Mouse (Mus musculus): Measurements from ENCODE around the gene Coa6. TPM values are rescaled to one million over a fixed set of nuclear protein-coding genes. Genes with fewer than 3 reads are reported as not detected.

Coa6 gene
- total and polyA plus RNA-seq, 2 experiments from 2014 or later, result 11.2 to 45.1 TPM

- TF ChIP-seq CTCF (IDR thresholded peaks at IDR 0.05), result no peak
- ATAC-seq (ENCODE audit: low FRiP score) (no peak), DNase-seq (ENCODE audit: low spot score) (peak; percentile 23)
- 45% methylated on average over 4 of the region's 4 CpGs for WGBS
- Histone ChIP-seq H3K9ac (replicated peaks; ENCODE audit: low read length, poor library complexity, severe bottlenecking) (no peak overlapping the region), H3K4me2 (ENCODE audit: low read depth, low read length, poor library complexity, severe bottlenecking) (no peak overlapping the region), H3K9me3 (ENCODE audit: low read length) (no peaks in the 10 kb centered on the region), H3K4me1 (ENCODE audit: insufficient read depth, low read length) (no peaks in the 10 kb centered on the region), H3K4me3 (ENCODE audit: low read depth, low read length) (no peak overlapping the region), H3K36me3 (ENCODE audit: insufficient read depth, low read length) (no peaks in the 10 kb centered on the region), H3K27ac (ENCODE audit: low read depth, low read length) (peak overlapping the region; percentile 32; the same call in 1 of the 2 replicates), H3K27me3 (ENCODE audit: insufficient read depth, low read length) (no peaks in the 10 kb centered on the region)
Observed at GRCm38 (mm10) chr8:126405030-126405429, 17.3 kb upstream of the Coa6 start.

GRCm38 (mm10) chr8:126420834-126421233, 1.5 kb upstream of the Coa6 start:
- H3K27me3 ChIP-seq (ENCODE audit: insufficient read depth, low read length), result no peaks in the 10 kb centered on the region
- peaks cover 4% of the 10 kb centered on the region; the same call in 1 of the 2 replicates for H3K4me1 ChIP-seq (ENCODE audit: insufficient read depth, low read length)
- H3K27ac ChIP-seq (ENCODE audit: low read depth, low read length), result no peak overlapping the region
- H3K4me3 ChIP-seq (ENCODE audit: low read depth, low read length), result no peak overlapping the region
- ATAC-seq (ENCODE audit: low FRiP score), result no peak
- H3K9ac ChIP-seq (replicated peaks; ENCODE audit: low read length, poor library complexity, severe bottlenecking), result no peak overlapping the region
- no peak for DNase-seq (ENCODE audit: low spot score)
- no peak overlapping the region for H3K4me2 ChIP-seq (ENCODE audit: low read depth, low read length, poor library complexity, severe bottlenecking)
- no peaks in the 10 kb centered on the region for H3K9me3 ChIP-seq (ENCODE audit: low read length)
- peaks cover under 1% of the 10 kb centered on the region; the same call in 1 of the 2 replicates for H3K36me3 ChIP-seq (ENCODE audit: insufficient read depth, low read length)
- no peak for TF ChIP-seq CTCF (IDR thresholded peaks at IDR 0.05)
- 83% methylated on average over 3 of the region's 3 CpGs for WGBS

DNA sequence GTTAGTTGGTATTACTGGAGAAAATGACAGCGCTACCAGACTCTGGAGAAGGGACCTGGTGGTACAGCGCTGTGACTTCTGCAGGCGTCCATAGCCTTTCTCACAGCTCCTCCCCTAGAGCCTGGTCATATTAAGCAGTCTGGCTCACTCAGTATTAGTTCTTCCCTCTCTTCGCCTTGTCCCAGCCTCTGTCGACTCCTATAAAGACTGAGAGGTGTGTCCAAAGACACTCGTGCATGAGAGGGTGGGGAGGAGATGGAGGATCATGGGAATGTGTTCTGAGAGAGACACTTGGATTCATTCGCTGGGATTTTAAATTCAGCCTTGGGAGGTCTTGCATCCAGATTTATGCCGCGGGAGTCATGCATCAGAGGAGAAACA, 595 bp downstream of the Coa6 start:
- Histone ChIP-seq H3K36me3 (ENCODE audit: insufficient read depth, low read length) (peaks cover 19% of the 10 kb centered on the region), H3K27ac (ENCODE audit: low read depth, low read length) (peak overlapping the region; percentile 76), H3K9me3 (ENCODE audit: low read length) (no peaks in the 10 kb centered on the region), H3K9ac (replicated peaks; ENCODE audit: low read length, poor library complexity, severe bottlenecking) (peak overlapping the region; percentile 72), H3K4me3 (ENCODE audit: low read depth, low read length) (peak overlapping the region; percentile 71), H3K27me3 (ENCODE audit: insufficient read depth, low read length) (no peaks in the 10 kb centered on the region), H3K4me2 (ENCODE audit: low read depth, low read length, poor library complexity, severe bottlenecking) (peak overlapping the region; percentile 78), H3K4me1 (ENCODE audit: insufficient read depth, low read length) (peaks cover 4% of the 10 kb centered on the region; the same call in 1 of the 2 replicates)
- WGBS, result 6% methylated on average over 9 of the region's 9 CpGs
- no peak for TF ChIP-seq CTCF (IDR thresholded peaks at IDR 0.05)
- ATAC-seq (ENCODE audit: low FRiP score) (peak; percentile 70), DNase-seq (ENCODE audit: low spot score) (peak; percentile 53)

DNA sequence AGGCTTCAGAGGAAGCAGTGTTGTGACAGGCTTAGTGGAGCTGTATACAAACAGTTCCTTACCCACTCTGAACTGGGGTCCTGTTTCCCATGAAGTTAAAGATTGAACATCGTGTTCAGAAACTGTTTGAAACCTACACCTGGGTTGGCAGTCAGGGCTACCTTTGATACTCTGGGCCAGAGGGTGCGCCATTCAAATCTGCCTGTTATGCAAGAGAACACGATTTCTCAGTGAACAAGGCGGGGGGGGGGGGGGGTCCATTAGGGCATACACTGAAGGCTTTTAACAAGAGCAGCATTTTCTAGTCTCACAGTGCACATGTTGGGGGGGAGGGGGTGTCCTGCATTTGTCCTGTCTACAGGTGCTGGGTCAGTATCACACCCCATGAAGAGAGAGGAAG, 1.8 kb downstream of the Coa6 start:
- H3K4me1 ChIP-seq (ENCODE audit: insufficient read depth, low read length), result peaks cover 4% of the 10 kb centered on the region; the same call in 1 of the 2 replicates
- WGBS, result 83% methylated on average over 4 of the region's 4 CpGs
- no peaks in the 10 kb centered on the region for H3K9me3 ChIP-seq (ENCODE audit: low read length)
- H3K36me3 ChIP-seq (ENCODE audit: insufficient read depth, low read length), result peaks cover 31% of the 10 kb centered on the region
- H3K4me3 ChIP-seq (ENCODE audit: low read depth, low read length), result no peak overlapping the region
- ATAC-seq (ENCODE audit: low FRiP score), result no peak
- TF ChIP-seq CTCF (IDR thresholded peaks at IDR 0.05), result no peak
- DNase-seq (ENCODE audit: low spot score), result no peak
- H3K9ac ChIP-seq (replicated peaks; ENCODE audit: low read length, poor library complexity, severe bottlenecking), result no peak overlapping the region
- H3K4me2 ChIP-seq (ENCODE audit: low read depth, low read length, poor library complexity, severe bottlenecking), result no peak overlapping the region
- no peaks in the 10 kb centered on the region for H3K27me3 ChIP-seq (ENCODE audit: insufficient read depth, low read length)
- H3K27ac ChIP-seq (ENCODE audit: low read depth, low read length), result no peak overlapping the region

GRCm38 (mm10) chr8:126424946-126425345, 2.6 kb downstream of the Coa6 start:
- DNase-seq (ENCODE audit: low spot score) (no peak), ATAC-seq (ENCODE audit: low FRiP score) (no peak)
- Histone ChIP-seq H3K36me3 (ENCODE audit: insufficient read depth, low read length) (peaks cover 38% of the 10 kb centered on the region), H3K4me1 (ENCODE audit: insufficient read depth, low read length) (peaks cover 4% of the 10 kb centered on the region; the same call in 1 of the 2 replicates), H3K27me3 (ENCODE audit: insufficient read depth, low read length) (no peaks in the 10 kb centered on the region), H3K9ac (replicated peaks; ENCODE audit: low read length, poor library complexity, severe bottlenecking) (no peak overlapping the region), H3K27ac (ENCODE audit: low read depth, low read length) (no peak overlapping the region), H3K9me3 (ENCODE audit: low read length) (no peaks in the 10 kb centered on the region), H3K4me2 (ENCODE audit: low read depth, low read length, poor library complexity, severe bottlenecking) (no peak overlapping the region), H3K4me3 (ENCODE audit: low read depth, low read length) (no peak overlapping the region)
- WGBS, result 86% methylated on average over 1 of the region's 1 CpGs
- no peak for TF ChIP-seq CTCF (IDR thresholded peaks at IDR 0.05)

DNA sequence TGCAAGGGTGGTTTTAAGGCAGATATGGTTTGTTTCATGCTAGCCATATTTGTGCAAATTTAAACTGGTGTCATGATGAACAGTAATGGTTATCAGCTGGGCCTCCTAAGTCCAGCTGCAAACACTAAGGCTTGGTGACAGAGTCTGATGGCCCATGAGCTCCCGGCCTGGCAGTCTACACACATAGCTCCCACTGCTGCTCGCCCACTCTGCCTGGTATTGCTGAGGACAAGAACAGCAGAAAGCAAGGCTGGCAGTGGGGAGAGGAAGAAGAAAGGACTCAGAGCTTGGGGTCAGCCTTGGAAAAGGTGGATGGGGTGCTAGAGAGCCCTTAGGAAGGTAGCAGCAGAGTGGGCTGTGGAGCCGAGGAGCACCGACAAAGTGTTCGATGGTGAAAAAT, 7.3 kb downstream of the Coa6 start:
- Histone ChIP-seq H3K4me3 (ENCODE audit: low read depth, low read length) (no peak overlapping the region), H3K4me2 (ENCODE audit: low read depth, low read length, poor library complexity, severe bottlenecking) (no peak overlapping the region), H3K4me1 (ENCODE audit: insufficient read depth, low read length) (no peaks in the 10 kb centered on the region), H3K36me3 (ENCODE audit: insufficient read depth, low read length) (peaks cover 66% of the 10 kb centered on the region), H3K27me3 (ENCODE audit: insufficient read depth, low read length) (no peaks in the 10 kb centered on the region), H3K9me3 (ENCODE audit: low read length) (no peaks in the 10 kb centered on the region), H3K9ac (replicated peaks; ENCODE audit: low read length, poor library complexity, severe bottlenecking) (no peak overlapping the region), H3K27ac (ENCODE audit: low read depth, low read length) (no peak overlapping the region)
- ATAC-seq (ENCODE audit: low FRiP score), result no peak
- TF ChIP-seq CTCF (IDR thresholded peaks at IDR 0.05), result no peak
- 93% methylated on average over 5 of the region's 5 CpGs for WGBS
- no peak for DNase-seq (ENCODE audit: low spot score)

Data from midbrain, postnatal 0 days (tissue).